Mouse (Mus musculus): ENCODE data around the gene Trim66. TPM values are rescaled to one million over a fixed set of nuclear protein-coding genes. Genes with fewer than 3 reads are reported as not detected.
A peak's percentile ranks its signal among the peaks of the same experiment; 100 is the strongest.

The Trim66 gene
- polyA plus RNA-seq, 1 experiment from 2014 or later, result 0.04 TPM

- ATAC-seq (ENCODE audit: insufficient number of reproducible peaks, low FRiP score, low TSS enrichment, low read depth), result peak; percentile 71
- Histone ChIP-seq H3K27me3 (peaks cover 8% of the 10 kb centered on the region), H3K9ac (peak within 1 kb of the TSS; percentile 48), H3K4me1 (peaks cover 15% of the 10 kb centered on the region), H3K27ac (peak within 1 kb of the TSS; percentile 43; the same call in 1 of the 2 replicates), H3K36me3 (no peaks in the 10 kb centered on the region), H3K9me3 (no peaks in the 10 kb centered on the region), H3K4me2 (peak within 1 kb of the TSS; percentile 93), H3K4me3 (peak within 1 kb of the TSS; percentile 50)
- WGBS, result 1% methylated on average over 62 of the region's 62 CpGs
These were observed 68.9 kb downstream of the Trim66 start, which contains the start of gene Stk33 for GRCm38 (mm10) chr7:109438781-109439591. Stk33 (minus strand) TSS chr7:109439081.

- ATAC-seq (ENCODE audit: insufficient number of reproducible peaks, low FRiP score, low TSS enrichment, low read depth), result no peak
These were observed 83.3 kb downstream of the Trim66 start for GRCm38 (mm10) chr7:109424422-109425159.

GRCm38 (mm10) chr7:109422803-109423202, 85.1 kb downstream of the Trim66 start:
- Histone ChIP-seq H3K4me1 (no peaks in the 10 kb centered on the region), H3K36me3 (no peaks in the 10 kb centered on the region), H3K27ac (no peak overlapping the region), H3K4me3 (no peak overlapping the region), H3K4me2 (no peak overlapping the region), H3K9ac (no peak overlapping the region), H3K9me3 (no peaks in the 10 kb centered on the region), H3K27me3 (no peaks in the 10 kb centered on the region)
- WGBS, result 70% methylated on average over 8 of the region's 8 CpGs
- ATAC-seq (ENCODE audit: insufficient number of reproducible peaks, low FRiP score, low TSS enrichment, low read depth), result no peak

More at GRCm38 (mm10) chr7:109424422-109425159, 83.3 kb downstream of the Trim66 start:
- H3K27ac ChIP-seq, result no peak overlapping the region
- H3K4me1 ChIP-seq, result no peaks in the 10 kb centered on the region
- no peak overlapping the region for H3K4me2 ChIP-seq
- H3K27me3 ChIP-seq, result no peaks in the 10 kb centered on the region
- H3K9ac ChIP-seq, result no peak overlapping the region
- no peaks in the 10 kb centered on the region for H3K9me3 ChIP-seq
- H3K36me3 ChIP-seq, result no peaks in the 10 kb centered on the region
- no peak overlapping the region for H3K4me3 ChIP-seq
- 62% methylated on average over 3 of the region's 3 CpGs for WGBS

- H3K27ac ChIP-seq, result no peak overlapping the region
- H3K36me3 ChIP-seq, result no peaks in the 10 kb centered on the region
- no peak for ATAC-seq (ENCODE audit: insufficient number of reproducible peaks, low FRiP score, low TSS enrichment, low read depth)
- H3K4me3 ChIP-seq, result no peak overlapping the region
- H3K4me2 ChIP-seq, result no peak overlapping the region
- no peak overlapping the region for H3K9ac ChIP-seq
- H3K4me1 ChIP-seq, result no peaks in the 10 kb centered on the region
- H3K27me3 ChIP-seq, result no peaks in the 10 kb centered on the region
- WGBS, result 58% methylated on average over 7 of the region's 7 CpGs
- H3K9me3 ChIP-seq, result no peaks in the 10 kb centered on the region
These were observed 102.4 kb downstream of the Trim66 start for GRCm38 (mm10) chr7:109405491-109405890.

GRCm38 (mm10) chr7:109399299-109399698, 108.6 kb downstream of the Trim66 start:
- no peaks in the 10 kb centered on the region for H3K36me3 ChIP-seq
- no peak overlapping the region for H3K4me2 ChIP-seq
- no peak overlapping the region for H3K9ac ChIP-seq
- no peak for ATAC-seq (ENCODE audit: insufficient number of reproducible peaks, low FRiP score, low TSS enrichment, low read depth)
- H3K27me3 ChIP-seq, result no peaks in the 10 kb centered on the region
- no peak overlapping the region for H3K27ac ChIP-seq
- WGBS, result 70% methylated on average over 3 of the region's 3 CpGs
- no peaks in the 10 kb centered on the region for H3K9me3 ChIP-seq
- H3K4me3 ChIP-seq, result no peak overlapping the region
- no peaks in the 10 kb centered on the region for H3K4me1 ChIP-seq

Small RNAs within 50 kb of the gene (microRNA-seq; reads per million reads assigned to microRNA genes)
- gene Gm47284, result not detected

Other genes starting within 250 kb of the Trim66 start
- gene Stk33, start 69.1 kb downstream of the Trim66 start, polyA plus RNA-seq (2015; fragmentation: Nextera tagmentation; extraction: Ambion mirVana), result 0.88 and 1.2 TPM in 2 replicates
- 113 and 140 TPM in 2 replicates for gene Rpl27a, start 11.0 kb upstream of the Trim66 start, polyA plus RNA-seq (2015; fragmentation: Nextera tagmentation; extraction: Ambion mirVana)
- gene St5, start 195.5 kb upstream of the Trim66 start, polyA plus RNA-seq (2015; fragmentation: Nextera tagmentation; extraction: Ambion mirVana), result 46.0 and 46.3 TPM in 2 replicates
- gene Akip1, start 195.6 kb upstream of the Trim66 start, polyA plus RNA-seq (2015; fragmentation: Nextera tagmentation; extraction: Ambion mirVana), result 39.4 and 41.2 TPM in 2 replicates
- not detected in 2 replicates for gene BC051019, start 215.7 kb upstream of the Trim66 start, polyA plus RNA-seq (2015; fragmentation: Nextera tagmentation; extraction: Ambion mirVana)
- not detected in 2 replicates for gene Ascl3, start 223.6 kb upstream of the Trim66 start, polyA plus RNA-seq (2015; fragmentation: Nextera tagmentation; extraction: Ambion mirVana)
- 64.7 and 74.2 TPM in 2 replicates for gene Tmem9b, start 244.7 kb upstream of the Trim66 start, polyA plus RNA-seq (2015; fragmentation: Nextera tagmentation; extraction: Ambion mirVana)

Measured in limb, embryonic 15.5 days (tissue).